Mouse (Mus musculus) bone marrow macrophage, adult 2 months (primary cell): ENCODE results near the gene Smurf1.

Experiments
- CTCF ChIP-seq: IDR thresholded peaks from 2 replicates; pipeline ENCODE4 v1.5.1; 2012; ENCODE audit warnings: low read depth, mild to moderate bottlenecking, low read length, moderate library complexity
- POLR2A ChIP-seq: IDR thresholded peaks from 2 replicates; pipeline ENCODE4 v1.6.1; 2012; ENCODE audit warnings: mild to moderate bottlenecking, low read depth, low read length, borderline replicate concordance

- TF ChIP-seq POLR2A (no peak), CTCF (no peak)
Observed at GRCm38 (mm10) chr5:144990481-144990880, 24.8 kb upstream of the Smurf1 start.
